Mouse (Mus musculus) layer of hippocampus, postnatal 25 days (tissue): ENCODE results near the gene Rasgef1a. TPM values are rescaled to one million over a fixed set of nuclear protein-coding genes. Genes with fewer than 3 reads are reported as not detected.

Source experiments
- DNase-seq, 2 experiments: peaks; one replicate each; pipeline ENCODE4 v3.0.0; 2022; ENCODE audit warnings: mixed read lengths in 2 of 2, low spot score in 1 of 2; ENCODE audit errors: extremely low spot score in 1 of 2
- total RNA-seq, 2 experiments: library from RNA; stranded (reverse); gene quantifications; 2 replicates each; pipeline ENCODE4 v1.2.3; 2021

The Rasgef1a gene
- total RNA-seq, 2 experiments from 2014 or later, result 198 to 206 TPM

DNA sequence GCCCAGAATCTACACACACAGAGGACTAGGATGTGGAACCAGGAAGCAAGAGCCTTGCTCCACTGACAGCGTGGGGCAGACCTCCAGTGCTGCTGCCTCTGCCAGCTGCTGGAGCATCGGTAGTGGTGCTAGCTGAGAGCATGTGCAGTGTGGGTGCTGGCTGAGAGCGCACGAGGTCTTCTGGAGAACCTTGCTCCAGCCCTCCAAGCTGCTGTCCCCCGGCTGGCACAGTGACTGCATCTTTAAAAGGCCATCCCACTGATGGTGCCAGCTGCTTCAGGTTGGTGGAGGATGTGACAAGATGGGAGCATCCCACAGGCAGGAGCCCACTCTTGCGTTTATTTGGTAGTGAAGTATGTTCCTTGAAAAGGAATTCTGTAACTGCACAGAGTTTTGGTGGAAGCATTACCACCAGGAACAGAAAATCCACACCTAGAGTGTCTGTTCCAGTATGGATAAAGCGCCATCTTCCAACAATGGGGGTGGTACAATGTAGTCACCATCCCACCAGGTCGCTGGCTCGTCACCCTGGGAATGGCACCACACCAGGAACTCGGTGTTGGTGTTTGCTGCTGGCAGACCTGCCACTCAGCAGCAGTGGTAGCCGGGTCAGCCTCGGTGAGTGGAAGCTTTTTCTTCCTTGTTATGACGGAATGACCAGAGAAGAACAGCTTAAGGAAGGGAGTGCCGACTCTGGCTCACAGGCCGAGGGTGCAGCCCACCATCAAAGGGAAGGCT is 11.8 kb downstream of the Rasgef1a start:
- DNase-seq, result no peak

DNA sequence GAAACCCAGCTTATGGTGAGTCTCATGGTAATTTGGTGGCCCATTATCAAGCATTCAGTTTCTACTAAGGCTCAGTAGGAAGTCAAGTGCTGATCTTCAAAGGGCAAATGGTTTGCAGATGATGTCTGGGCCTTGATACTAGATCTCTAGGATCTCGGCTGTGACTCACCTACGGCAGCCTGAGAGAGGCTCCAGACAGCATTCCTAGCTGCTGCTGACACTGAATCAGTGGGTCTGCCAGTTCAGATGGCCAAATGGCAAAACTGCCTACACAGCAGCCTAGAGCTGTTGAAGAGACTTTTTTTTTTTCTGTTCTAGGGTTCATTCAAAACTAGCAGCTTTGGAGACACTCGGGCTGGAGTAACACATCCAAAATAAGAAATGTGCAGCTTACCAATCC is 15.8 kb downstream of the Rasgef1a start:
- DNase-seq, result no peak

DNA sequence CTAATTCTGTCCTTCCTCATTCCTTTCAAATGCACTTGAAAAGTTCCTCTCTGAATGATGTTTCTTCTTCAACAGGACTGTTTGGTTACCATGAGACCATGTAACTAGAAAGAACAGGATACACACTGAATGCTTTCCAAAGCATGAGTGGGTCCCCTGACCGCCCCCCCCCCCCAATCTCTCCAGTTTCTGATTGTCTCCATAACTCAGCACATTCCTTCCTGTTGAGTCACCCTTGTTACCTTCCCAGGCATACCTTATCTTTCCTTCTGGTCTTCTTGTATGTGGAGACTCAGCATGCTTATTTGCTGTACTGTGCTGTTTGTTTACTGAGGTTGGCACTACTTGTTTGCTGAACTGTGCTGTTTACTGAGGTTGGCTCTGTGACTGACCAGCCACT is 20.2 kb downstream of the Rasgef1a start:
- no peak for DNase-seq

DNA sequence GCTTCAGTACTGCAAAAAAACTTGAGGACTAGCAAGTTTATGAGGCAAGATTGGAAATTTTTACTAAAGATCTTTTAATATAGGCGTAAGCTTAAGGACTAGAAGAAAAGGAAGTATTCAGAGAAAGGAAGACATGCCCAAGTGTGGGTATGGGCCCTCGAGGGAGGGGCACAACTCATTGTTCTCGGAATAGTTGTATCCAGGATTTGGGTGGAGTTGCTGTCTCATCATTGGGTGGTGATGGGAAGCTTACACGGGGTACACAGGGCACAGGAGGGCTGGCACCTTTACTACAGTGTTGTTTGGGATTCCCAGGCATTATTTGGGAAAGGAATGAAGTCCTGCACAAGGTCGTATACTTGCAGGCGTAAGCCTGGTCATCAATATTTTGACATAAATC is 24.4 kb downstream of the Rasgef1a start:
- DNase-seq, result no peak

DNA sequence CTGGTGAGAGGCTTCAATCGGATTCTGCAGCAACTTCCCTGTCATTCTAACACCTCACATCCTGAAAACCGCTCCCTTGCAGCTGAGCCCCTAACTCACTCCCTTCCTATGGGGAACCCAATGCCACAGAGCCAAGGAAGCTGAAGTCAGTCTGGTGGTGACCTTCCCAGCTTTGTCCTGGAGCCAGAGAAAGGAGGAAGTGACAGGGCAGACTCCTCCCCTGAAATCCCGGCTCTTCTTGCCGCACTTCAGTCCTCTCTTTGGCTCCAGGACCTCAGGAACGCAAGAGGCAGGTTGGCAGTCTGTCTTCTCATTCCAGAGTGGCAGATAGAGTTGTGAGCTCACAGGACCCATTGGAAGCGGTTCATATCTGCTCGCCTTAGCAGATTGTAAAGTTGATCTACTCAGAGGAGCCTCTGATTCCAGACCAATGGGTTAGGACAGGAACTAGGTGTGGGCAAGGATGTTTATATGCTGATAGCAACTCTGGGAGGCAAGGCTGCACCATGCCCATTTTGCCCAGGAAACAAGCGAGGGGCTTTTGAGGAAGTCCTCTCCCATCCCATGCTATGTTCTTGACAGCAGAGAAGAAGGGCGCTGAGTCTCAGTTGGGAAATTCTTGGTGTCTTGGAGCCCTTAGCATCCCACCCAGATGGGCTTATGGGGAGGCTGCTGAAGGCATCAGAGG is 25.0 kb downstream of the Rasgef1a start:
- no peak for DNase-seq

DNA sequence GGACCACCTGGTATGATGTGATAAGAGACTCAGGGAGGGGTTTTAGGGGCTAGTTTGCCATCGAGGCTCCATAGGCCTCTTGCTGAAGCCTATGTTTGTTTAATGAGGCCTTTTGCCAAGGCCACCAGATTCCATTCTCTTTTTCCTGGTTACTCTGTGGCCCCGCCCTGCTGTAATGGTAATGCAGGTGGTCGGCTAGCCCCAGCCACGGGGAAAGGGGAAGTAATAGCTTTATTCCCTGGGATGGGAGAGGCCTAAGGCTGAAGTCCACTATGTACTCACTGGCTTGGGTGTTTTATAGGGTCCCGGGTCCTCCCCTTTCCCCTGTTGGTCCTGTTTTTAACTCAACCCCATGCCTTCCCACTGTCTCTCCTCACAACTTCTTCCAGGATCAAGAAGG is 25.6 kb downstream of the Rasgef1a start:
- DNase-seq, result no peak

DNA sequence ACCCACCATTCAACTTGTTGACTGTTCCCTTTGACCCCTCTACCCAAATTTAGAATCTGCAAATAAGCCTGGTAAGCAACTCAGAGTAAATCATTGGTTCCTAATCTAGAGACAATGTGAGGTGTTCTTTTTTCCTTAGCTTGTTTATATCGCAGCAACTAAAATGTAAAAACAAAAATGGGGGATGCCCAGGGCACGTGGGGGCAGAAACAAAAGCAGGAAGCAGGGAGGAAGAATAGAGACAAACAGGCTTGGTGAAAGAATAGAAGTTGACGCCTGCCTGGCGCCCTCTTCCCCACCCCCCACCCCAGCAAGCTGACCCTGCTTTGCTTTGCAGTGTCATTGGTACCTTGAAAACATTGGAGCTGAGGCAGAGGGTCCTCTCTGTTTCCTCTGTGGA is 33.9 kb downstream of the Rasgef1a start:
- DNase-seq, result no peak

DNA sequence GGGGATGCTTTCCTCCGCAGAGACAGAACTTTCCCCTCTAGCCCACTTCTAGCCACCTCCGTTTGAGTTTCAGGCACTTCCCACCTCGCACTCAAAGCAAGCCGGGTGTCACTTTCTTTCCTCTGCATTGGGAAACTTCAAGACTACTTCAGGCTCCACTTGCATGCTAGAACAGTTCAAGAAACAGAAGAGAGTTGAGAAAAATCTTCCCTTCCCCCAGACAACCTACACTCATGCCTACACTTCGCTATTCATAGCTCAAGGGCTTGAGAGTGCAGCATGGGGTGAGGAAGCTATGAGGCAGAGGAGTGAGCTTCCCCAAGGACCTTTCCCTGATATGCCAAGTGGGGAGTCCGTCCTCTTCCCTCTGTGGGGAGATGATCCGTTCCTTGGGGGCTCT is 34.7 kb downstream of the Rasgef1a start:
- no peak for DNase-seq

DNA sequence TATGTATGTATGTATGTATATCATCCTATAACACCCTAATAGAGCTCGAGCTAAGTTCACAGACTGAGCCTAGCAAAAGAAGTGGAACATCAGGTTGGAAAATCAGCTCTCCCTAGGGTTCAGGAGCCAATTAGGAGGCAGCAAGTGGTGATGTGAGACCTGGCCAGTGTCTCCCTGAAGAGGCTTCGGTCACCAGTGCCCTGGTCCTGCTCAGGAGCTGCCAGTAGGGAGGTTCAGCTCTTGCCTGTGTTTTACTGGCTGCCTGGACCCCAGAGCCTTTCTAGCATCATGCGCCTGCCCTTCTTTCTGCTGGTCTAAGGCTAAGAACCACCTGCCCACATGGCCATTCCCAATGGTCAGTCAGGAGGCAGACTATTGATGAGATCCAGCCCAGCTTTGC is 35.3 kb downstream of the Rasgef1a start:
- DNase-seq, result no peak

DNA sequence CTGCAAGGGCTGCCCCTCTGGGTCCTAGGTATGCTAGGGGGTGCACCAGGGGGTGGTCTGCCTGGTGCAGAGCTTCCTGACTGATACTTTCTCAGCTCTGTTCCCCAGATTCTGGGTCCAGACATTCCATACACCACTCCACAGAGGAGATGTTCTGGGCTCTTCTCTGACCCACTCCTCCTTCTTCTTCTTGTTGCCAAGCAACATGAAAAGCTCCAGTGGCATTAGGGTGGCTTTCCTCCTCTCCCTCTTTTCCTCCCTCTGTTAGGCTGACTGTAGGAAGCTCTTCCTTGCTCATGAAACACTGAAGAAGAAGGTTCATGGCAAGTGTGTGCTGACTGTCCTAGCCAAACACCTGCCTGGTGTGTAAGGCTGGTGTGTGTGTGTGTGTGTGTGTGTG is 35.7 kb downstream of the Rasgef1a start:
- DNase-seq, result no peak

DNA sequence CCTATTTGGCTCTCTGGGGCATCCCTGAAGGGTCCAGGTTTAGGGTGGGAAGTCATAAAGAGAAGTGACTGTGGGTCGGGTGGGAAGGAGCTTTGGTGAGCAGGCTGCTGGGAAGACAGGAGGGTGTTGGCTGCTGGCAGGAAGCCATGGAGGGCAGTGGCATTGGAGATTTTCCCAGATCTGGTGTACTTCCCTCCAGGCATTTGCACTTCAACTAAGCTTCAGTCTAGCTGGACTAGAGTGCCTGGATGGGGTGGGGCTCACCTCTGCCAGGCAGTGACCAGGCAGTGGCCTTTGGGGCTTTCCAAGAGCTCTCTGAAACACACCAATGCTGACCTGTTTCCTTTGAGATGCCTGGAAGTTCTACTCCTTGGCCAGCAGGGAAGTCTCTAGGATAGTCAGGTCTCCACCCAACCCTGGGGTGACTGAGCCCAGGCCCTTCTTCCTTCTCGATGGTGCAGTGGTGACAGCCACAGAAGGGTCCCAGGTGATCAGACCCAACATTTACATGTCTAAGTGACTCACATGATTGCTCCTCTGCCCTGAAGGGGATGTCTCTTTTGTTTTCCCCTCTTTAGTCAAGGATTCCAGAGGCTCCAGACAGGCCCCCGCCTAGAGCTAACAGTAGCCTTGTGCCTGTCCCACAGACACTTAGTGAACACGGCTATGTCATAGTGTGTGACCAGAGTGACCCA is 36.7 kb downstream of the Rasgef1a start:
- no peak for DNase-seq

DNA sequence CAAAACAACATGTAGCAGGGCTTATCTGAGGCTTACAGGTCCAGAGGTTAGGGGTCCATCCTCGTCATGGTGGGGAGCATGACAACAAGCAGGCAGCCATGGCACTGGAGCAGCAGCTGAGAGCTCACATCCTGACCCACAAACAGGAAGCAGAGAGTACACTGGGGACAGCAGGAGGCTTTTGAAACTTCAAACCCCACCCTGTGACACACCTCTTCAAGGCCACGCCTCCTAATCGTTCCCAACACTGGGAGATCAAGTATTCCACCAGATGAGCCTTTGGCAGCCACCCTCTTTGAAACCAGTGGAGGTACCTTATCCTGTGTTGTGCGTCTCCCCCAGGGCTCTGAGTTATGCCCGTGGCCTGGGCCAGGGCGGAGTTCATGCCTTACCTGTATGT is 38.5 kb downstream of the Rasgef1a start:
- DNase-seq, result no peak

DNA sequence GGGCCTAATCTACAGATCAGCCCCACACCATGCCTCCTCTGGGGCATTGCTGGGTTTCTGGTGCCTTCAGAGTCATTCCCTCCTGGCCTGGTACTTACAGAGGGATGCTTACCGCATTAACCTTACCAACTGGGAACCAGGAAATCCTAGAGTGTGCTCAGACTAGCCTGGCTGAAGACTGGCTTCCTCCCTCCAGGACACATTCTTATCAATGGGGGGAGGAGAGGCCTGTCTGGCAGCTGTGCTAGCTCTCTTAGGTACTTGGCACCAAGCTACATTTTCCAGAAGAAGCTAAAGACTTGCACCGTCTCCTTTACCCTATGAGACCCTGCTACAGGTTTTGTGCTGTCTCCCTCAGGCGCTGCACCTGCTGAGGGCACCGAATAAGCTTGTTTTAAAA is 40.2 kb downstream of the Rasgef1a start:
- DNase-seq, result no peak

DNA sequence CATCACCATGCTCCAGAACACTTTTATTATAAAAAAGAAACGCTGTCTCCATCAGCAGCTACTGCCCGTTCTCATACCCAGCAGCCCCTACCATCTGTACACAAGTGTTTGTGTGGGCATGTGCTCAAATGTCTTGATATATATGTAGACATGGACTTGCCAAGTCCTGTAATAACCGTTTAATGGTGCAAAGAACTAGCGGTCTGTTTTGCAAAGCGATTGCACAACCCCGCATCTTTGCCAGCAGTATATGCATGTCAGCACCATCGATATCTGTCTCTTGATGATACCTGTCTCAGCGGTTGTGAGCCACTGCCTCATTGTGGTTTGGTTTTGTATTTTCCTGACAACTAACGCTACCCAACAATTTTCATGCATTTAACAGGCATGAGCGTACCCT is 44.0 kb downstream of the Rasgef1a start:
- DNase-seq, result no peak

DNA sequence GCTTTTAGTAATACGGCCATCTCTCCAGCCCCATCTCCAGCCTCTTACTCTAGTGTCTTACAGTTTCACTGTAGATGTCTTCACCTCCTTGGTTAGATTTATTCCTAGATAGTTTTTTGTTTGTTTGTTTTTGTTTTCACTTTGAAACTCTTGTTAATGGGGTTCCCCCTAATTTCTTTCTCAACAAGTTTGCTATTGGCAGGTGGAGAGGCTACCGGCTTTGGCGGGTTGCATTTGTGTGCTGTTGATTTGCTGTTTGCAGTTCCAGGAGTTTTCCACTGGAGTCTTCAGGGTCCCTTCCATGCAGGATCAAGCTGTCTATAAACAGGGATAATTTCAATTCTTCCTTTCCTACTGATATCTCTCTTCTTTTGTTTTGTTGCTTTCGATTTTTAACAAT is 50.0 kb downstream of the Rasgef1a start:
- no peak for DNase-seq

DNA sequence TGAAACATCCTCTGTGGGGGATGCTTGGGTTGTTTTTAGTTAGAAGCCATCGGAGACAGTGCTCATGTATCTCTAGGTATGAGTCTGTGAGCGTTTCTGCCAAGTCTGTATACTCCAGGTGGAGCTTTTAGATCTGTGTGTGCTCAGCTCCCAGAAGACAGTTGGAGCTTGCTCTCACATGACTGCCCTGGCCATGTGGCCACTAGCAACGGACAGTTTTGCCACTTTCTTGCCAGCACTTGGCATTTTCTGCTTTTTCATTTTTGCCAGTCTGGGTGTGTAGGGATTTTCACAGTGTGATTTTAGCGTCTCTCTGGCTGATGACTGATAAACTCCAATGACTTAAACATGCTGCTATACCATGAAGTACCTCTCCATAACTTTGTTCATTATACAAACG is 52.0 kb downstream of the Rasgef1a start:
- no peak for DNase-seq

DNA sequence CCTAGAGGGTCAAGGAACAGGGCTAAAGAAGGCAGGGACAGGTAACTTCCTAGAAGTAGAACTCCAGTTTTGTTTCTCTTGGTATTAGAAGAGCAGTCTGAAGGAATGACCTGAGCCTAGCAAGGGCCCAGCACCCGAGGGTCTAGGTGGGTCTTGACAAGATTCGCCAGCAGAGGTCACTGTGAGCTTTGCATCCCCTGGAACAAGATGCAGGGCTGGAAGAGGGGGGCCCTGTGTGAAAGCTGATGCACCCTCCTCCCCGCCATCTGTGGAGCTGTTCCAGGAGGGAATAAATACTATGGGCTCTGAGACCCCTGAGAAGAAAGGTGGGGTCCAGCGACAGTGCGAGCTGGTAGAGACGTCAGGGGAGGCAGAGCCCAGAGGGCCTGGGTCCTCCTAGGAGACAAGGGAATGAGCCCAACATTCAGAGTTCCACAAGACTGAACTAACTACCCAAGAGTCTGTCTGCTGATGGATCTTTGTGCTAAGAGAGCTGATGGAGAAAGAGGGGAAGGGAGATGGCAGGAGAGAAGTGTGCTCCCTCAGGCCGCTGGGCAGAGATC is 53.8 kb downstream of the Rasgef1a start:
- peak in 1 of 2 experiments; percentile 66 for DNase-seq

DNA sequence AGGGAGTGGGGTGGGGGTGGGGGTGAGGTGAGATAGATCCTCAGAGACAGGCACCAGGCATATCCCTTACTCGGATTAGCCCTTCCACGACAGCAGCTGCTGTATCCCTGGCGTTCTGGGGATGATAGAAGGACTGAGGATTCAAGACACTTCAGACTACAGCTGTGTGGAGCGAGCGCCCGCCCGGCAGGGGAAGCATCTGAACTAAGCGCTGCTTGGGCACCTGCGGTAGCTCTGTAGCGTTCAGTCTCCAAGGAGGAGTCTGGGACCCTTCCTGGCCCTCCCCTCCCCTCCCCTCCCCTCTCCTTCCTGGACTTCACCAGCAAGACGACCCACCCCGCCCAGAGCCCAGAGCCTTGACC is 54.6 kb downstream of the Rasgef1a start:
- no peak for DNase-seq

DNA sequence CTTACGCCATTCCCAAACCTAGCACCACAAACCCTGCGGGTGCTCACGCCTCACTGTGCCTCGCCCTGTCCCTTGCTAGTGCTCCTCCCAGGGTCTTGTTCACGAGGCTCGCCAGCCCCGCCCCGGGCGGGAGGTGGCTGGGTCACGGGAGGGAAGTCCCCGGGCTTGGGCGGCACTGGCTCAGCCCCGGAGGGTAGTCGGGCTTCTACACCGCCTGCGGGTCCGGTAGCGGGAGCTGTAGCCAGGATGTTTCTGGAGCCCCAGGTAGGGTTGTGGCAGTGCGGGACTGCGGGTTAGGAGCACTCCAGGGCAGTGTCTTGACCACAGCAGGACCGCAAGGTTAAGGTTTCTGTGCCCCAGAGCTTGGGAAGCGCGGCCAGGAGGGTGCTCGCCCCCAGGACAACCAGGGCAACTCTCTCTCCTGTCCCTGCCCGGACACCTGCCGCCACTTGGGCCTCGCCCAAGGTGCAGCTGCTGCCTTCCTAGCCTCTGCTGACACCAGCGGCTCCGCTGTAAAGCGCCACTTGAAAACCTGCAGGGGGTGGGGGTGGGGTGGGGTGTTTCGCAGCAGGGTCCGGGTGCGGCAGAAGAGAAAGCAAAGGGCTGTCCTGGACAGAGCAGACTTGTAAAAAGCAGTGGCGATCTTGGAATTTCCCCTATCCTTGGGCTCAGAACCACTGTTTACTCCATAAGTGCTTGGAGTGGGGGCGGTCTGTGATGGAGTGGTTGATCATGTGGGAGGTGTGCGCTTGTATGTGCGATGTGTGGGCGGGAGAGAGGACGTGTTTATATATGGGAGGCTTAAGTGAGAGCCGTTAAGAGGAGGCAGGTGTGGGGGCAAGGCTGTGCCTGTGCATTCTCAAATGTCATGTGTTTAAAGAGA is 55.2 kb downstream of the Rasgef1a start:
- DNase-seq, result no peak

DNA sequence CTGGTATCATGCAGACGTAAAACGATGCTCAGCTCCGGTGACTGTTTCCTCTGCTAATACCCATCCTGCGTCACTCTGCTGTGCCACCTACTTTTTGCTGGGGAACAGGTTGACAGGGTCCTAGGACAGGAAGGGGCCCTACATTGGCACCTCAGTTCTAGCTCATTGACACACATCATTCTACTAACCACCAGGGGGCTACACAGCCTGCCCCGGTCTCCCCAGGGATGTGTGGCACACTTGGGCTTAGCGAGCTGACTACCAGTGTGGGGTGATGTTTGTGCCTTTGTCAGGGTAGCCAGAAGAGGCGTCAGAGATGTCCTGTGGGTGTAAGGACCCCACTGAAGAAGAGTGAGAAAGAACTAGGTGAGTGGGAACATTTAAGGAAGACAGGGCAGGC is 56.5 kb downstream of the Rasgef1a start:
- DNase-seq, result no peak
